Mouse (Mus musculus) thymus, postnatal 36 days (tissue): ENCODE measurements around the gene Prr5l.

ENCODE experiments used
- DNase-seq, 2 experiments: peaks; one replicate each; pipeline ENCODE4 v3.0.0; 2022; ENCODE audit warnings: mixed read lengths in 2 of 2

Gene Prr5l

GRCm38 (mm10) chr2:101882998-101883397 is at the start of gene Prr5l:
Prr5l (minus strand) TSS chr2:101883027.
- no peak for DNase-seq

- no peak for DNase-seq
Measured at GRCm38 (mm10) chr2:101932169-101932936, 49.5 kb upstream of the Prr5l start.

- no peak for DNase-seq
Measured at GRCm38 (mm10) chr2:101925591-101926188, 42.9 kb upstream of the Prr5l start.

- no peak for DNase-seq
Measured at GRCm38 (mm10) chr2:101925183-101925582, 42.4 kb upstream of the Prr5l start.

- no peak for DNase-seq
Measured at GRCm38 (mm10) chr2:101923181-101923580, 40.4 kb upstream of the Prr5l start.

GRCm38 (mm10) chr2:101922302-101922701 is 39.5 kb upstream of the Prr5l start:
- DNase-seq: no peak

- DNase-seq: no peak
Measured at GRCm38 (mm10) chr2:101920136-101920554, 37.3 kb upstream of the Prr5l start.

- no peak for DNase-seq
Measured at GRCm38 (mm10) chr2:101918518-101918917, 35.7 kb upstream of the Prr5l start.

GRCm38 (mm10) chr2:101909326-101910080 is 26.7 kb upstream of the Prr5l start:
- DNase-seq: no peak

- no peak for DNase-seq
Measured at GRCm38 (mm10) chr2:101908773-101909172, 25.9 kb upstream of the Prr5l start.

- DNase-seq: no peak
Measured at GRCm38 (mm10) chr2:101907386-101908022, 24.7 kb upstream of the Prr5l start.

GRCm38 (mm10) chr2:101906379-101906690 is 23.5 kb upstream of the Prr5l start:
- DNase-seq: no peak

GRCm38 (mm10) chr2:101905534-101906378 is 22.9 kb upstream of the Prr5l start:
- DNase-seq: peak; percentile 79 to 80

- no peak for DNase-seq
Measured at GRCm38 (mm10) chr2:101902196-101902595, 19.4 kb upstream of the Prr5l start.

GRCm38 (mm10) chr2:101896425-101897204 is 13.8 kb upstream of the Prr5l start:
- DNase-seq: no peak

GRCm38 (mm10) chr2:101894126-101894525 is 11.3 kb upstream of the Prr5l start:
- DNase-seq: no peak

- no peak for DNase-seq
Measured at GRCm38 (mm10) chr2:101891143-101891542, 8.3 kb upstream of the Prr5l start.

- no peak for DNase-seq
Measured at GRCm38 (mm10) chr2:101888886-101889285, 6.1 kb upstream of the Prr5l start.

- DNase-seq: peak; percentile 92 to 95
Measured at GRCm38 (mm10) chr2:101885768-101886438, 3.1 kb upstream of the Prr5l start, which contains the start of gene Commd9. Commd9 (plus strand) TSS chr2:101886247.

- DNase-seq: no peak
Measured at GRCm38 (mm10) chr2:101884286-101884685, 1.5 kb upstream of the Prr5l start.
